In the genomic region with DNA sequence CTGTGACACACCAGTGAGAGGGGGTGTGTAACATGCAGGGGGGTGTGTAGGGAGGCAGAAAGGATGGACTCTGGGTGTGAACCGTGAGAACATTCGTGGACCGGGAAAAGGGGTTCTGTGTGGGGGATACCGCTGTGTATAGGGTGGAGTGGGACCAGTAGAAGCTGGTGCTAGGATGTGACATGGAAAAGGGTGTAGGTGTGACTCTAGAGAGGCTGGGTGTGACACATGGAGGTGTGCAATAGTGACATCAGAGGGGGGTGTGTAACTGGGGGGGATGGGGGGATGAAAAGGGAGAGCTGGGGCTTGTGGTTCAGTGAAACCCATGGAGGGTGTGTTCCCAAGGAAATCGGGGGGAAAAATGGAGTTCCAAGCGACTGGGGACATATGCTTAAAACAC, we compare ENCODE assay signal across 10 mouse cellular contexts. TPM values are rescaled to one million over a fixed set of nuclear protein-coding genes. Genes with fewer than 3 reads are reported as not detected.
DNase-seq lines count a peak whose midpoint lies in the region; ATAC-seq lines count a peak whose summit lies in the region.
"Had no signal": no experiment of that assay in that cellular context is flagged by ENCODE, and none has a peak within 500 bp of the region (broad histone marks: within the 10 kb centered on the region; RNA-seq: fewer than 3 reads in every experiment).

No protein-coding gene starts in this region.

- peaks cover 0 to 12% of the 10 kb centered on the region in 2 experiments; a peak in 1 of 4 replicates for H3K4me1 ChIP-seq in heart, embryonic 14.5 days (ENCODE audit: control insufficient read depth in 2 of 2, insufficient read depth in 2 of 2, low read length in 2 of 2)
- peaks cover 42% of the 10 kb centered on the region for H3K4me1 ChIP-seq in embryonic facial prominence, embryonic 10.5 days
- peaks cover 72% of the 10 kb centered on the region for H3K4me1 ChIP-seq in hindbrain, embryonic 12.5 days
- H3K4me1 ChIP-seq in midbrain, embryonic 12.5 days: peaks cover 68% of the 10 kb centered on the region

- DNase-seq in heart, postnatal 4 days: no peak
- no peak for DNase-seq in embryonic facial prominence, embryonic 10.5 days (ENCODE audit: low spot score)
- no peak for DNase-seq in T-cell, adult 2 months (ENCODE audit: low spot score)
- DNase-seq in Muller cell, postnatal 12 days (ENCODE audit: inconsistent ontology term): no peak
- DNase-seq: gastrocnemius, postnatal 10 days had no signal

- H3K4me3 ChIP-seq in heart, embryonic 14.5 days (ENCODE audit: control insufficient read depth in 1 of 2, insufficient read depth in 1 of 2, low read depth in 1 of 2, low read length in 2 of 2): peak overlapping the region; percentile 44 to 58; a peak in 3 of 4 replicates
- H3K4me3 ChIP-seq in embryonic facial prominence, embryonic 10.5 days: peak overlapping the region; percentile 78
- H3K4me3 ChIP-seq in hindbrain, embryonic 12.5 days: peak overlapping the region; percentile 93
- peak overlapping the region; percentile 99 for H3K4me3 ChIP-seq in midbrain, embryonic 12.5 days

- peak overlapping the region; percentile 78 for H3K9ac ChIP-seq in heart, embryonic 14.5 days (ENCODE audit: low read length)
- peak overlapping the region; percentile 100 for H3K9ac ChIP-seq in hindbrain, embryonic 12.5 days
- H3K9ac ChIP-seq in midbrain, embryonic 12.5 days (replicated peaks): peak overlapping the region; percentile 100

- H3K4me2 ChIP-seq in heart, embryonic 14.5 days (ENCODE audit: low read length): peak overlapping the region; percentile 90
- H3K4me2 ChIP-seq in hindbrain, embryonic 12.5 days (replicated peaks): peak overlapping the region; percentile 83
- peak overlapping the region; percentile 86 for H3K4me2 ChIP-seq in midbrain, embryonic 12.5 days (replicated peaks)

- peak overlapping the region in 1 of 2 experiments; percentile 41; a peak in 1 of 4 replicates for H3K27ac ChIP-seq in heart, embryonic 14.5 days (replicated peaks in 1 of 2; ENCODE audit: control insufficient read depth in 1 of 2, insufficient read depth in 1 of 2, low read depth in 2 of 2, low read length in 2 of 2)
- no peak overlapping the region for H3K27ac ChIP-seq in embryonic facial prominence, embryonic 10.5 days (replicated peaks)
- H3K27ac ChIP-seq in hindbrain, embryonic 12.5 days: peak overlapping the region; percentile 95
- H3K27ac ChIP-seq in midbrain, embryonic 12.5 days (replicated peaks): peak overlapping the region; percentile 97
- H3K27ac ChIP-seq: macrophage had no signal

- 45% methylated on average over 6 of the region's 6 CpGs for WGBS in heart, embryonic 14.5 days
- 54% methylated on average over 6 of the region's 6 CpGs for WGBS in embryonic facial prominence, embryonic 10.5 days
- 54% methylated on average over 6 of the region's 6 CpGs for WGBS in hindbrain, embryonic 12.5 days
- 52% methylated on average over 6 of the region's 6 CpGs for WGBS in midbrain, embryonic 12.5 days

- no peaks in the 10 kb centered on the region for H3K9me3 ChIP-seq in heart, embryonic 14.5 days (ENCODE audit: control insufficient read depth, low read length)
- H3K9me3 ChIP-seq in embryonic facial prominence, embryonic 10.5 days: no peaks in the 10 kb centered on the region
- no peaks in the 10 kb centered on the region for H3K9me3 ChIP-seq in hindbrain, embryonic 12.5 days (replicated peaks)
- H3K9me3 ChIP-seq in midbrain, embryonic 12.5 days: no peaks in the 10 kb centered on the region

- no peak for ATAC-seq in heart, embryonic 14.5 days (ENCODE audit: insufficient number of reproducible peaks, insufficient read depth, low FRiP score, low read depth)
- no peak for ATAC-seq in hindbrain, embryonic 12.5 days (ENCODE audit: low FRiP score)
- ATAC-seq in midbrain, embryonic 12.5 days (ENCODE audit: low FRiP score, low read depth): no peak
- no peak for ATAC-seq in granulocyte monocyte progenitor cell, adult 5-6 weeks (replicated peaks; ENCODE audit: poor library complexity, severe bottlenecking)

- H3K36me3 ChIP-seq in heart, embryonic 14.5 days (ENCODE audit: control insufficient read depth, insufficient read depth, low read length): no peaks in the 10 kb centered on the region
- no peaks in the 10 kb centered on the region for H3K36me3 ChIP-seq in embryonic facial prominence, embryonic 10.5 days (replicated peaks)
- no peaks in the 10 kb centered on the region for H3K36me3 ChIP-seq in hindbrain, embryonic 12.5 days
- H3K36me3 ChIP-seq in midbrain, embryonic 12.5 days: peaks cover 3% of the 10 kb centered on the region; the same call in 1 of the 2 replicates

- H3K27me3 ChIP-seq in heart, embryonic 14.5 days (ENCODE audit: control insufficient read depth, insufficient read depth, low read length): peaks cover 59% of the 10 kb centered on the region
- H3K27me3 ChIP-seq in embryonic facial prominence, embryonic 10.5 days (replicated peaks; ENCODE audit: low read depth, poor library complexity, severe bottlenecking): peaks cover 66% of the 10 kb centered on the region
- peaks cover 13% of the 10 kb centered on the region for H3K27me3 ChIP-seq in hindbrain, embryonic 12.5 days
- H3K27me3 ChIP-seq in midbrain, embryonic 12.5 days: no peaks in the 10 kb centered on the region

RNA-seq across cellular contexts. Expression of gene Nova2, which starts 1.2 kb away (rescaled TPM):
- 0.57 and 0.88 TPM in 2 replicates for polyA plus RNA-seq in heart, embryonic 14.5 days (2014; fragmentation: Nextera tagmentation; extraction: Ambion mirVana)
- 1 to 10 TPM; 8.6 to 9.1 TPM for total RNA-seq in heart, postnatal 4 days (2021)
- 0.98 and 1.5 TPM in 2 replicates for polyA plus RNA-seq in embryonic facial prominence, embryonic 10.5 days (2016; fragmentation: Nextera tagmentation; extraction: Ambion mirVana)
- 11.2 and 12.5 TPM in 2 replicates for polyA plus RNA-seq in hindbrain, embryonic 12.5 days (2016; fragmentation: Nextera tagmentation; extraction: Ambion mirVana)
- 12.0 and 13.5 TPM in 2 replicates for polyA plus RNA-seq in midbrain, embryonic 12.5 days (2016; fragmentation: Nextera tagmentation; extraction: Ambion mirVana)
- not detected in 2 replicates for total RNA-seq in granulocyte monocyte progenitor cell, adult 5-6 weeks (2014; fragmentation: Nextera tagmentation)
- not detected in 2 replicates for total RNA-seq in granulocyte monocyte progenitor cell, adult 5-6 weeks (2017)

RNA-seq across cellular contexts. Expression of gene Ccdc61, which starts 16.7 kb away (rescaled TPM):
- polyA plus RNA-seq in heart, embryonic 14.5 days (2014; fragmentation: Nextera tagmentation; extraction: Ambion mirVana): 12.2 and 14.3 TPM in 2 replicates
- total RNA-seq in heart, postnatal 4 days (2021): 10 to 100 TPM; 11.9 to 14.9 TPM
- 30.9 and 34.8 TPM in 2 replicates for polyA plus RNA-seq in embryonic facial prominence, embryonic 10.5 days (2016; fragmentation: Nextera tagmentation; extraction: Ambion mirVana)
- polyA plus RNA-seq in hindbrain, embryonic 12.5 days (2016; fragmentation: Nextera tagmentation; extraction: Ambion mirVana): 28.8 and 31.9 TPM in 2 replicates
- 34.7 and 38.7 TPM in 2 replicates for polyA plus RNA-seq in midbrain, embryonic 12.5 days (2016; fragmentation: Nextera tagmentation; extraction: Ambion mirVana)
- 34.6 and 45.4 TPM in 2 replicates for total RNA-seq in granulocyte monocyte progenitor cell, adult 5-6 weeks (2014; fragmentation: Nextera tagmentation)
- 11.4 and 12.1 TPM in 2 replicates for total RNA-seq in granulocyte monocyte progenitor cell, adult 5-6 weeks (2017)

RNA-seq across cellular contexts. Expression of gene Pglyrp1, which starts 55.8 kb away (rescaled TPM):
- 0.93 and 1.8 TPM in 2 replicates for polyA plus RNA-seq in heart, embryonic 14.5 days (2014; fragmentation: Nextera tagmentation; extraction: Ambion mirVana)
- total RNA-seq in heart, postnatal 4 days (2021): 1 to 10 TPM; 1.1 to 2.0 TPM
- 0.69 and 0.70 TPM in 2 replicates for polyA plus RNA-seq in embryonic facial prominence, embryonic 10.5 days (2016; fragmentation: Nextera tagmentation; extraction: Ambion mirVana)
- polyA plus RNA-seq in hindbrain, embryonic 12.5 days (2016; fragmentation: Nextera tagmentation; extraction: Ambion mirVana): 2.9 and 3.8 TPM in 2 replicates
- polyA plus RNA-seq in midbrain, embryonic 12.5 days (2016; fragmentation: Nextera tagmentation; extraction: Ambion mirVana): 2.5 and 4.2 TPM in 2 replicates
- total RNA-seq in granulocyte monocyte progenitor cell, adult 5-6 weeks (2014; fragmentation: Nextera tagmentation): 112 and 117 TPM in 2 replicates
- 17.6 and 21.2 TPM in 2 replicates for total RNA-seq in granulocyte monocyte progenitor cell, adult 5-6 weeks (2017)
